20 mouse cellular contexts compared by ENCODE assay signal in genomic region chr10:78428070-78428469, GRCm38 (mm10). TPM values are rescaled to one million over a fixed set of nuclear protein-coding genes. Genes with fewer than 3 reads are reported as not detected.
DNase-seq lines count a peak whose midpoint lies in the region; ATAC-seq and TF ChIP-seq lines count a peak whose summit lies in the region.
"Had no signal": no experiment of that assay in that cellular context is flagged by ENCODE, and none has a peak within 500 bp of the region (broad histone marks: within the 10 kb centered on the region; RNA-seq: fewer than 3 reads in every experiment).

No protein-coding gene starts in this region.

- in situ Hi-C loops in ES-E14 (cut with MboI; ENCODE audit: low sequenced_read_pairs in 2 of 2, unreplicated experiment in 2 of 2): no loop called here

- no peak overlapping the region for H3K4me2 ChIP-seq in forebrain, embryonic 13.5 days
- H3K4me2 ChIP-seq: embryonic facial prominence, embryonic 13.5 days; embryonic facial prominence, embryonic 15.5 days had no signal

- H3K9me3 ChIP-seq in ES-E14 (ENCODE audit: control insufficient read depth, insufficient read depth, low read depth, low read length): no peaks in the 10 kb centered on the region
- H3K9me3 ChIP-seq in heart, embryonic 10.5 days: no peaks in the 10 kb centered on the region
- H3K9me3 ChIP-seq in forebrain, embryonic 13.5 days (replicated peaks): no peaks in the 10 kb centered on the region
- H3K9me3 ChIP-seq: embryonic facial prominence, embryonic 13.5 days; embryonic facial prominence, embryonic 15.5 days; forebrain, embryonic 10.5 days had no signal

- WGBS in heart, embryonic 10.5 days: 89% methylated on average over 11 of the region's 11 CpGs
- 95% methylated on average over 11 of the region's 11 CpGs for WGBS in forebrain, embryonic 13.5 days

- no peaks in the 10 kb centered on the region for H3K27me3 ChIP-seq in heart, embryonic 10.5 days (ENCODE audit: insufficient read depth, poor library complexity, severe bottlenecking)
- H3K27me3 ChIP-seq in forebrain, embryonic 13.5 days: no peaks in the 10 kb centered on the region
- H3K27me3 ChIP-seq: embryonic facial prominence, embryonic 13.5 days; embryonic facial prominence, embryonic 15.5 days had no signal

- no peak overlapping the region for H3K9ac ChIP-seq in ES-E14 (ENCODE audit: insufficient read depth, low read depth, low read length, poor library complexity, severe bottlenecking)
- H3K9ac ChIP-seq in forebrain, embryonic 13.5 days: no peak overlapping the region
- H3K9ac ChIP-seq: embryonic facial prominence, embryonic 13.5 days; embryonic facial prominence, embryonic 15.5 days had no signal

- H3K36me3 ChIP-seq in ES-E14 (ENCODE audit: control insufficient read depth, insufficient read depth, low read length, poor library complexity, severe bottlenecking): peaks cover 6% of the 10 kb centered on the region; the same call in 1 of the 2 replicates
- peaks cover 25% of the 10 kb centered on the region for H3K36me3 ChIP-seq in heart, embryonic 10.5 days
- H3K36me3 ChIP-seq in forebrain, embryonic 13.5 days (ENCODE audit: poor library complexity, severe bottlenecking): peaks cover 20% of the 10 kb centered on the region

- DNase-seq in ES-CJ7 (ENCODE audit: low read depth, low spot score) (peak; percentile 66), ES-E14 (ENCODE audit: low read depth, low spot score) (no peak), ZHBTc4 (ENCODE audit: low read depth, low spot score) (peak; percentile 81)
- no peak for DNase-seq in heart, embryonic 10.5 days (ENCODE audit: low spot score)
- DNase-seq: adrenal gland, postnatal 10 days; adrenal gland, postnatal 25 days; cerebellum, adult 11 months; cerebellum, adult 18-20 months; cerebellum, adult 8-10 months; cerebellum, adult 9-11 months; cerebellum, postnatal 14 days; cerebellum, postnatal 36 days; embryo, embryonic 11 days had no signal

- peaks cover 4 to 34% of the 10 kb centered on the region in 2 experiments; a peak in 3 of 4 replicates for H3K4me1 ChIP-seq in ES-E14 (ENCODE audit: control insufficient read depth in 2 of 2, insufficient read depth in 2 of 2, low read length in 2 of 2, poor library complexity in 1 of 2)
- peaks cover 13% of the 10 kb centered on the region for H3K4me1 ChIP-seq in heart, embryonic 10.5 days
- peaks cover 19% of the 10 kb centered on the region for H3K4me1 ChIP-seq in forebrain, embryonic 13.5 days

- H3K4me3 ChIP-seq in ES-E14 (ENCODE audit: insufficient read depth in 1 of 2, low read depth in 1 of 2, low read length in 2 of 2, poor library complexity in 1 of 2, severe bottlenecking in 1 of 2): no peak overlapping the region
- no peak overlapping the region for H3K4me3 ChIP-seq in heart, embryonic 10.5 days
- H3K4me3 ChIP-seq in forebrain, embryonic 13.5 days: no peak overlapping the region
- H3K4me3 ChIP-seq: embryonic facial prominence, embryonic 13.5 days; embryonic facial prominence, embryonic 15.5 days; erythroblast, embryonic 14.5 days; forebrain, embryonic 10.5 days had no signal

- peak overlapping the region; percentile 1; the same call in 1 of the 2 replicates for H3K27ac ChIP-seq in ES-E14 (ENCODE audit: insufficient read depth, low read depth, low read length, poor library complexity, severe bottlenecking)
- H3K27ac ChIP-seq in heart, embryonic 10.5 days: no peak overlapping the region
- H3K27ac ChIP-seq in forebrain, embryonic 13.5 days: no peak overlapping the region
- H3K27ac ChIP-seq: embryonic facial prominence, embryonic 13.5 days; embryonic facial prominence, embryonic 15.5 days; forebrain, embryonic 10.5 days had no signal

- ATAC-seq in forebrain, embryonic 13.5 days: no peak
- ATAC-seq: forebrain, embryonic 14.5 days; forebrain, embryonic 16.5 days had no signal

TF ChIP-seq in ES-E14, 5 proteins besides CTCF, POLR2A, EP300 and RAD21:
- peak; percentile 91 for TF ChIP-seq ZNF384 (IDR thresholded peaks at IDR 0.05; ENCODE audit: low read depth, low read length)
- TF ChIP-seq MAFK (IDR thresholded peaks at IDR 0.05; ENCODE audit: insufficient read depth, low read depth, low read length): 0 out of 2 replicates have a peak, but pooled peaks have one; percentile 9
- TF ChIP-seq CHD2 (IDR thresholded peaks at IDR 0.05; ENCODE audit: low read depth, low read length): no peak

RNA-seq across cellular contexts. Expression of gene Cstb, which starts 2.6 kb away (rescaled TPM):
- 110 and 150 TPM in 2 replicates for total RNA-seq in ES-E14 (2012; rRNA removed)
- polyA plus RNA-seq in heart, embryonic 10.5 days (2016; fragmentation: Nextera tagmentation; extraction: Ambion mirVana): 117 and 136 TPM in 2 replicates
- polyA plus RNA-seq in forebrain, embryonic 13.5 days (2015; fragmentation: Nextera tagmentation; extraction: Ambion mirVana): 91.7 and 116 TPM in 2 replicates

RNA-seq across cellular contexts. Expression of gene Rrp1, which starts 15.2 kb away (rescaled TPM):
- total RNA-seq in ES-E14 (2012; rRNA removed): 161 and 182 TPM in 2 replicates
- 271 and 283 TPM in 2 replicates for polyA plus RNA-seq in heart, embryonic 10.5 days (2016; fragmentation: Nextera tagmentation; extraction: Ambion mirVana)
- polyA plus RNA-seq in forebrain, embryonic 13.5 days (2015; fragmentation: Nextera tagmentation; extraction: Ambion mirVana): 354 and 366 TPM in 2 replicates

RNA-seq across cellular contexts. Expression of gene Pdxk, which starts 36.7 kb away (rescaled TPM):
- total RNA-seq in ES-E14 (2012; rRNA removed): 10.1 and 10.3 TPM in 2 replicates
- 6.5 and 7.0 TPM in 2 replicates for polyA plus RNA-seq in heart, embryonic 10.5 days (2016; fragmentation: Nextera tagmentation; extraction: Ambion mirVana)
- polyA plus RNA-seq in forebrain, embryonic 13.5 days (2015; fragmentation: Nextera tagmentation; extraction: Ambion mirVana): 7.3 and 10.1 TPM in 2 replicates

Comparison
In these comparisons a context has a peak if more than half of its experiments do, and no peak if none do; other contexts are left out.
1. DNase-seq: peak in ES-CJ7 (single experiment) and ZHBTc4 (single experiment); none in ES-E14 (single experiment) and heart, embryonic 10.5 days (single experiment).